Mouse (Mus musculus): Measurements from ENCODE around the gene Mpc1. TPM values are rescaled to one million over a fixed set of nuclear protein-coding genes. Genes with fewer than 3 reads are reported as not detected.
"Not testable (repeated sequence)": the region's sequence is repeated elsewhere in the genome, so short reads cannot be mapped to it uniquely, and the experiment has no call there.

Gene Mpc1
- polyA plus RNA-seq, 1 experiment from 2014 or later, result 161 TPM

DNA sequence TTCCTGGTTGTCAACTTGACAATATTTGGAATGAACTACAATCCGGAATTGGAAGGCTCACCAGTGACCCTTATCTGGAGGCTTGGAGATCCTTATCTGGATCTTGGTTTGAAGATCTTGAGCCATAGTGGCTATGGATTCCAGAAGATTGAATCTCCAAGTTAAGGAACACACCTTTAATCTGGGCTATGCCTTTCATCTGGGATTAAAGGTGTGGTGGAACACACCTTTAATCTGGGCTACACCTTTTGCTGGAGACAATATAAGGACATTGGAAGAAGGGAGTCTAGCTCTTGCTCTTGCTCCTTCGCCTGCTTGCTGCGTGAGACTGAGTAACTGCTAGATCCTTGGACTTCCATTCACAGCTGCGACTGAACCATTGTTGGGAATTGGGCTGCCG lies 54.5 kb downstream of the Mpc1 start, which contains the start of gene Prr18:
Gene Prr18 (plus strand): TSS at position 301 of the 400 bp plus-strand sequence.
- ATAC-seq (ENCODE audit: insufficient number of reproducible peaks, low FRiP score, low TSS enrichment, low read depth); H3K9me3 ChIP-seq (replicated peaks); H3K9ac ChIP-seq; H3K27ac ChIP-seq (replicated peaks); H3K4me2 ChIP-seq (replicated peaks); H3K4me3 ChIP-seq (replicated peaks); H3K36me3 ChIP-seq: not testable (repeated sequence)
- Histone ChIP-seq H3K4me1 (peaks cover 18% of the 10 kb centered on the region), H3K27me3 (peaks cover 38% of the 10 kb centered on the region)
- WGBS, result 89% methylated on average over 1 of the region's 5 CpGs

DNA sequence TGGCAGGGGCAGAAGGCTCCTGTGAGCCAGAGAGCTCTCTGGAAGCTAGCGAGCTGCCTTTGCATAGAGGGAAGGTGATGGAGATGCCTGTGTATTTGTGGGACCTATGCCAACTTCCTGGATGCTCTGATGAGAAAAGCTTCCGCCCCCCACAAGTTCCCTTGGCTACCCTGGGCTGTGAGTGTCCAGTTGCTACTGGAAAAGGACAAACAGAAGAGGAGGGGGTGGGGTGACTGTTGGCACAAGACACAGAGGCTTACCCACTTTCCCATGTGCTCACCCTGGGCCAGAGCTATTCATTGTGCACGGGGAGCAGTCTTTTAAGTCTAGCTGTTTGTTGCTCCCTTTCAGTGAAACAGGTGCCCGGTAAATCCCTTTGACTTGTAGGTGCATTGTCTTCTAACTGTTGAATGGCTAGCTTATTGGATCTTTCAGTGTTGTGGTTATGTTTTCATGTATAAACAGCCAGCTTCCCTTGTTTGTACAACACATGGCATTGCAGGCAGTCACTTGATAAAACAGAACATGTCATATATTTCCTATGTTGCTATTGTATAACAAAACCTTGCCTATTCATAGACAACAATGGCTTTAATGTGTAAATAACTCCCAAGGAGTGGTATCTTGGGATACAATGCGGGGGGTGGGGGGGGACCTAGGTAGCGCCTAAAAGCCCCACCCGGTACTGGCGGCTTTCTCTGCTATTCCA lies 57.1 kb downstream of the Mpc1 start:
- no peak overlapping the region for H3K27ac ChIP-seq (replicated peaks)
- WGBS, result 20% methylated on average over 8 of the region's 8 CpGs
- ATAC-seq (ENCODE audit: insufficient number of reproducible peaks, low FRiP score, low TSS enrichment, low read depth), result no peak
- peaks cover 48% of the 10 kb centered on the region for H3K27me3 ChIP-seq
- H3K9ac ChIP-seq, result no peak overlapping the region
- H3K4me3 ChIP-seq (replicated peaks), result peak overlapping the region; percentile 57
- peak overlapping the region; percentile 99 for H3K4me2 ChIP-seq (replicated peaks)
- no peaks in the 10 kb centered on the region for H3K36me3 ChIP-seq
- no peaks in the 10 kb centered on the region for H3K9me3 ChIP-seq (replicated peaks)
- H3K4me1 ChIP-seq, result peaks cover 18% of the 10 kb centered on the region

GRCm38 (mm10) chr17:8340407-8341359 lies 58.0 kb downstream of the Mpc1 start:
- H3K9me3 ChIP-seq (replicated peaks), result no peaks in the 10 kb centered on the region
- under 1% methylated on average over 80 of the region's 92 CpGs for WGBS
- H3K4me2 ChIP-seq (replicated peaks), result peak overlapping the region; percentile 99
- peak overlapping the region; percentile 57 for H3K4me3 ChIP-seq (replicated peaks)
- peaks cover 18% of the 10 kb centered on the region for H3K4me1 ChIP-seq
- no peaks in the 10 kb centered on the region for H3K36me3 ChIP-seq
- no peak overlapping the region for H3K27ac ChIP-seq (replicated peaks)
- peaks cover 48% of the 10 kb centered on the region for H3K27me3 ChIP-seq
- peak overlapping the region; percentile 26; the same call in 1 of the 2 replicates for H3K9ac ChIP-seq
- peak; percentile 54 for ATAC-seq (ENCODE audit: insufficient number of reproducible peaks, low FRiP score, low TSS enrichment, low read depth)

GRCm38 (mm10) chr17:8341360-8341963 lies 58.8 kb downstream of the Mpc1 start:
- H3K36me3 ChIP-seq, result no peaks in the 10 kb centered on the region
- H3K4me3 ChIP-seq (replicated peaks), result peak overlapping the region; percentile 57
- H3K27ac ChIP-seq (replicated peaks), result no peak overlapping the region
- peaks cover 18% of the 10 kb centered on the region for H3K4me1 ChIP-seq
- peaks cover 48% of the 10 kb centered on the region for H3K27me3 ChIP-seq
- 0 out of 2 replicates have a peak, but pooled peaks have one; percentile 15 for ATAC-seq (ENCODE audit: insufficient number of reproducible peaks, low FRiP score, low TSS enrichment, low read depth)
- 13% methylated on average over 46 of the region's 46 CpGs for WGBS
- no peaks in the 10 kb centered on the region for H3K9me3 ChIP-seq (replicated peaks)
- peak overlapping the region; percentile 99 for H3K4me2 ChIP-seq (replicated peaks)
- H3K9ac ChIP-seq, result peak overlapping the region; percentile 26

DNA sequence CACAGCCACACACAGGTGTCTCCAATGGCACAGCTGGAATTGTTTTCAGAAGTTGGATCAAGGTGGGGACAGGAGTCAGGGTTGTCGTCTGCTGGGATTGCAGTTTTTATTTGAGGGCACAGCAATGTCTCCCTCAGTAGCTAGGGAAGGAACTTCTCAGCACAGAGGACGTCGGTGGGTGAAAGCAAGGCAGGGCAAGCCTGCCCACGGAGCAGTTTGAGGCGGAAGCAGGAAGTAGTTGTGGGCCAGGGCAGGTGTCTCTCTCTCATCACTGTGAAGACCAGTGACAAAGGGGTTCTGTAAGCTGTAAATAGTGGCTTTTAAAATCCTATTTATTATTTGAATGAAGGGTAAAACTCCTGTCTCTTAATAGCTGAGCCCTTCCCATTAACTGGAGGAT lies 60.0 kb downstream of the Mpc1 start:
- H3K27me3 ChIP-seq, result peaks cover 48% of the 10 kb centered on the region

GRCm38 (mm10) chr17:8343416-8343815 lies 60.7 kb downstream of the Mpc1 start:
- peaks cover 21% of the 10 kb centered on the region for H3K4me1 ChIP-seq
- peaks cover 47% of the 10 kb centered on the region for H3K27me3 ChIP-seq
- no peak overlapping the region for H3K4me2 ChIP-seq (replicated peaks)
- no peaks in the 10 kb centered on the region for H3K9me3 ChIP-seq (replicated peaks)
- WGBS, result 67% methylated on average over 6 of the region's 6 CpGs
- no peak overlapping the region for H3K27ac ChIP-seq (replicated peaks)
- H3K36me3 ChIP-seq, result no peaks in the 10 kb centered on the region
- no peak for ATAC-seq (ENCODE audit: insufficient number of reproducible peaks, low FRiP score, low TSS enrichment, low read depth)
- H3K4me3 ChIP-seq (replicated peaks), result no peak overlapping the region
- no peak overlapping the region for H3K9ac ChIP-seq

More for the DNA sequence above, 60.0 kb downstream of the Mpc1 start:
- WGBS, result 43% methylated on average over 5 of the region's 5 CpGs
- peaks cover 20% of the 10 kb centered on the region for H3K4me1 ChIP-seq
- H3K4me2 ChIP-seq (replicated peaks), result no peak overlapping the region
- H3K27ac ChIP-seq (replicated peaks), result no peak overlapping the region
- no peaks in the 10 kb centered on the region for H3K36me3 ChIP-seq
- H3K9ac ChIP-seq, result no peak overlapping the region
- ATAC-seq (ENCODE audit: insufficient number of reproducible peaks, low FRiP score, low TSS enrichment, low read depth), result no peak
- H3K9me3 ChIP-seq (replicated peaks), result no peaks in the 10 kb centered on the region
- H3K4me3 ChIP-seq (replicated peaks), result no peak overlapping the region

Other genes starting within 250 kb of the Mpc1 start
- 0.27 TPM in 1 of 2 replicates, not detected in the other for gene Gm49673, start 135.1 kb upstream of the Mpc1 start, polyA plus RNA-seq (2015; fragmentation: Nextera tagmentation; extraction: Ambion mirVana)
- 28.2 and 30.5 TPM in 2 replicates for gene Rnaset2a, start 134.8 kb upstream of the Mpc1 start, polyA plus RNA-seq (2015; fragmentation: Nextera tagmentation; extraction: Ambion mirVana)
- gene Fgfr1op, start 117.4 kb upstream of the Mpc1 start, polyA plus RNA-seq (2015; fragmentation: Nextera tagmentation; extraction: Ambion mirVana), result 29.7 and 34.6 TPM in 2 replicates
- 0.37 TPM in 1 of 2 replicates, not detected in the other for gene Ccr6, start 46.9 kb upstream of the Mpc1 start, polyA plus RNA-seq (2015; fragmentation: Nextera tagmentation; extraction: Ambion mirVana)
- 60.6 and 72.1 TPM in 2 replicates for gene Sft2d1, start 28.2 kb downstream of the Mpc1 start, polyA plus RNA-seq (2015; fragmentation: Nextera tagmentation; extraction: Ambion mirVana)
- 0.35 and 1.2 TPM in 2 replicates for gene Prr18, start 54.6 kb downstream of the Mpc1 start, polyA plus RNA-seq (2015; fragmentation: Nextera tagmentation; extraction: Ambion mirVana)
- gene T2, start 73.1 kb downstream of the Mpc1 start, polyA plus RNA-seq (2015; fragmentation: Nextera tagmentation; extraction: Ambion mirVana), result 0.60 and 1.2 TPM in 2 replicates
- 0.26 and 0.94 TPM in 2 replicates for gene T, start 151.5 kb downstream of the Mpc1 start, polyA plus RNA-seq (2015; fragmentation: Nextera tagmentation; extraction: Ambion mirVana)
- gene Pde10a, start 242.5 kb downstream of the Mpc1 start, polyA plus RNA-seq (2015; fragmentation: Nextera tagmentation; extraction: Ambion mirVana), result 3.0 and 3.9 TPM in 2 replicates

Data from embryonic facial prominence, embryonic 15.5 days (tissue).